Mouse (Mus musculus) retina, embryonic 14.5 days (tissue): ENCODE results near the gene 4931406P16Rik.

Experiments used
- DNase-seq: peaks from one replicate; pipeline ENCODE4 v3.0.0-alpha.2; 2015; ENCODE audit warnings: low spot score

4931406P16Rik gene

DNA sequence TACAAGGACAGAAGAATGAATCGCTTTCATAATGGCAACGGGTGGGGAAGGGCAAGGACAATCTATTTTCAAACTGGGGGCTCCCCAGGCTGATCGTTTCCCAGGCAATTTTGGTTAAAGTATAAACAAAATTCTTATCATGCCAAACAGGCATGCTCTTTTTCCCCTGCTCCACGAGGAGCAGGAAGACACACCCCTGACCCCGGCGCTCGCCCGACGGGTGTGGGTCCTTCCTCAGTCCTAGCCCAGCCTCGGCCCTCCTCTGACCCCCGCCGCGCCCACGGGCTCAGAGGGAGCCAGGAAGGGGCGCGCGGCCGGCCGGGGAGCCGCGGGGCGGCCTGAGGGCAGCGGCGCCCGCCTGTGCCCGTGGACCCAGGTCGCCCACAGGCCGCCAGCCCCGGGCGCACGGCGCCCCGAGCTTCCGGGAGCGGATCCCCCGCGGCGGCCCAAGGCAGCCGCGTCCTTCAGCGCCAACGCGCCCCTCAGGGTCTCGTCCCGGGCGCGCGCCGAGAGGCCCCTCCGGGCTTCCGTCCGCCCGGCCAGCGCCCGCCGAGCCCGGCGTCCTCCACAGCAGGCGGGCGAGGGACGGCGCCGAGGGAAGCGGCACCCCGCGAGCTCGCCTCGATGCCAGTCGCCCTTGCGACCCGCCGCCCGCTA, 437 bp downstream of the 4931406P16Rik start:
- DNase-seq = no peak

DNA sequence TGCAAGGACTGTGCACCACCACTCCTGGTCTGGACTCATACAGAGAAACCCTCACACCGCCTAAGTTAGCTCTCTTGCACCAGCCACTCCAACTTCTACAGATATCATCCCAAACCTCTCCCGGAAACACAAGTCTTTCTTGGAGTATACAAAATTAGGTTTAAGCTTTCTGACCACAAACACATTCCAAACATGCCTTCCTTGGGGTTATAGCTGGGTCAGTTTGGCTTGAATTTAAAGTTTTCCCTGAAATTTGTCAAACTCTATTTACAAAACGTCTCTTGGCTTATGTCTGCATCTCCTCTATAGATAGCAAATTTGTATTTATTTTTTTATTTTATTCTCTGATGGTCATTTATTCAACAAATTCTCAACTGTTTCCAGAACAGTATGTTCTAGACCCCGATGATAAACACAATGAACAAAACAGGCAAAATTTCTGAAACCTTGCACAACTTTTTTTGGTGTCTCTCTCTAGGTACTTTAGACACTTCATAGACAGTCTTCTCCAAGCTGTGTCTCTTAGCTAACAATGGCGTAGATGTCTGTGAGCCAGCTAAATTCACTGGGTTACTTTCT, 4.1 kb downstream of the 4931406P16Rik start:
- DNase-seq = no peak

DNA sequence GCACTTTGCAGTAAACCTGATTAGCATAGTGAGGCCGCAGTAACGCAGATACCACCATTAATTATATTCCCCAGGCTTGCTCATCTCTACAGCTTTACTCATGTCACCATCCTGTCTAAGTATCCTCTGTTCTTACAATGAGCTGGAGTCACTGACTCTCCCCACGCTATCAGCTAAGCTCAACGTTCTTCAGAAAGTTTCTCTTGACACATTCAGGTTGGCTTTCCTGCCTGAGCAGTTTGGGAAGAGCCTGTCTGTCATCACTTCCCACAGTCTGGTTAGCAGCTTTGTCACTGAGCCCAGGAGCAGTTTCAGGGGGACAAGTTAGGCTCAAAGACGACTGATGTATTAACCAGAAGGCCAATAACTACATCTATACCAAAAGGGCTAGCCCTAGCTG, 4.8 kb downstream of the 4931406P16Rik start:
- DNase-seq = no peak

DNA sequence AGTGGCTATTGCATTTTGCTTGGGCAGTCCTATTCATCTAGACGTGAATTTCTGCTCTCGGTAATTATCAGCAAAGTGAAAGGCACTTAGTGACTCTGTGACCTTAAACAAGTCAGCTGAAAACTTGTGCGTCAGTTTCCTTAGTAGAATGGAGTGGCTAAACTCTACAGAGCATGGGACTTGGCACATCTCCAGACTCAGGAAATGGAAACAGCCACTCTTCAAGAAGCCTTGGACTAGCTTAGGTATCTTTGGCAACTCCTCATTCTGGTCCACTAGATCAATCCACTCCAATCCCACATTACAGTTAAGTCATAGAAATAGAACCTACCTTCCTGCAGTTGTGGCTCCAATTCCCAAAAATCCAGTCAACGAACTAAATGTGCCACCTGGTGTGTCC, 7.9 kb downstream of the 4931406P16Rik start:
- DNase-seq = no peak

DNA sequence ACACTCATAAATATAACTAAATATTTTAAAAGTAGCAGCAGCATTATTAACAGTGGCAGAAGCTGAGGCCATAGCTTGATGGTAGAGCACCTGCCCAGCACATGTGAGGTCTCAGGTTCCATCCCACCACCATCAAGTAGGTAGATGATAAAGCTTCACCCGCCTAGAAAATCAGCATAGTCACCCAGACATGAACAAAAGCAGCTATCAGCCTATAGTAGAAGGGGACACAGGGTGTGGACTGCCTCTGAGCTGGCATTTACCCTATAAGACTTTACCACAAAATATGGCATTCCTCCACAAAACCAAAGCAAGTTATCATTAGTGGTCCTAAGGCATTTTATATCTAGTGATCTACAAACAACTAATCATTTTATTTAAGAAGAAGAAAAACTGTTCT, 10.7 kb downstream of the 4931406P16Rik start:
- no peak for DNase-seq

DNA sequence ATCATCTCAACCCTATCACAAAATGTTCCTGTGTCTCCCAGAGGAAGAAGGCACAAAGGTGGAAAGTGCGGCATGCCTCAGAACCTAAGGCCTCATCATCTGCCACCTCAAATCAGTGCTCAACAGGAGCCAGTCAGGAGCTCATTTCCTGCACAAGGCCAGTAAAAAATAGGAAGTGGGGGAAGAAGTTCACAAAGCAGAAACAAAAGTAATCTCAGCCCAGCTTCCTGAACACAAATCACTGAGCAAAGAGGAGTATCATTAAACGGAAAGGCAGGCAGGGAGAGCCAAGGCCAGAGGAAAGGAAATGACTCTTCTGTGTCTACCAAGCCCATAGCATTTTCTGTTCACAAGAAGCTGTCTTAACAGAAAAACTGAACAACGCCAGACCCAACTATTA, 11.4 kb downstream of the 4931406P16Rik start:
- no peak for DNase-seq

DNA sequence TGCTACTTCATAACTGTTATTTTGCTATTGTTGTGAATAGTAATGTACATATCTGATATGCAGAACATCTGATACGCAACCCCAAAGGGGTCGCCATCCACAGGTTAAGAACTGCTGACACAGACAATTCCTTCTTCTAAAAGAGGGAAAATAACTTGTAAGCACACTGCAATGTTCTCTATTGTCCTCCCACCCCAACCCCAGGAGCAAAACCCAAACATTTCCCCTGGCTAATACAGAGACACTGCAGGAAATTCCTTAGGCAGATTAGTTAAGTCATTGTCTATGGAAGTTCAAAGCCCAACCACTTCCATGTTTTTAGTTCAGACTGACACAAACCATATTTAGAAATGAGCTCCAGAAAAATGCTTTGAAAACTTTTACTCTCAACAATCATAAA, 14.5 kb downstream of the 4931406P16Rik start:
- DNase-seq = no peak

DNA sequence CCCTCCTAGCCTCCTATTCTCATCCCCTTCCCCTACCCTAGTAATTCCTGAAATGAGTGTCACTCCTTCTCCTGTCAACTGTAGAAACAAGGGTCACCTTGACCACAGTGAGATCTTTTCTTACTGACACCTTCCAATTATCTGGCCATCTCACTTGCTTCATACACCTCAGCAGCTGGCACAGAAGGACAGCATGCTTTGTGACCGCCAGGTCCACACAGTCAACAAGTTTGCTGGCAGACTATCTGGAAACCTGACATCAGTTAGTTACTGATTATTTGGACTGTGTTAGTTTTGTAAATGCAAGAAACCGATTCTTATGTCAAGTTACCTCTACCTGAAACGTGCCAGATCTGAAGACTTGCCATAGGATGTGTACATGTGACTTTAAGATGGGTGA, 17.2 kb downstream of the 4931406P16Rik start:
- DNase-seq = no peak

DNA sequence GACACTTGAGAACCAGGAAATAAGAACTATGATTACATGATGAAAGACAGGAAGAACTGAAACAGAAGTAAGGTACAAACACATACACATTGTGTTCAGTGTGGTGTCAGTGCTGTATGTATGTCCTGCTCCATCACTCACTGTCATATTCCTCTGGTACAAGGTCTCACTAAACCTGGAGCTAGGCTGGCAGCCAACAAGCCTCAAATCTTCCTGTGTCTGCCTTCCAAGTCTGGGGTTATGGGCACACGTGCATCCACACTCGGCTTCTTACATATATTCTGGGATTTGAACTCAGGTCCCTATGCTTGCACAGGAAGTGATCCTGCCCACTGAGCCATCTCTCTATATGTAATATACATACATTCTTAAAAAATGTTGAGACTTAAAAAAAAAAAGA, 20.7 kb downstream of the 4931406P16Rik start:
- DNase-seq = no peak

DNA sequence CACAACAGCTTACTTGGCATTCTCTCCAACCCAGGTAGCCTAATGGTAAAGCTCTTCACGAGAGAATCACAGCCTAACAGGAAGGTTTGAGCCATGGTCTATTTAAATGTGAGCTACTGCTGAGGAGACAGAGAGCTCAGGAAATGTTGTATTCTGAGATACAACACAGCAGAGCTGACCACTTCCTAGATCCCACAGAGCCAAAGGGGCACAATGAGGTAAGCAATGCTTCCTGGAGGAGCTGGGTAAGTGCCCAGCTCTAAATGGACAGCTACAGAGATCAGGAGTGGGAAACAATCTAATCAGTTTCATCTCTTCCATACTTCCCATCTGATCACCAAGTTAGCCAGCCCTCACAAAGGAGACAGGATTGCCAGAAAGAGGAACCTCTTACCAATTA, 22.1 kb downstream of the 4931406P16Rik start:
- DNase-seq = no peak

DNA sequence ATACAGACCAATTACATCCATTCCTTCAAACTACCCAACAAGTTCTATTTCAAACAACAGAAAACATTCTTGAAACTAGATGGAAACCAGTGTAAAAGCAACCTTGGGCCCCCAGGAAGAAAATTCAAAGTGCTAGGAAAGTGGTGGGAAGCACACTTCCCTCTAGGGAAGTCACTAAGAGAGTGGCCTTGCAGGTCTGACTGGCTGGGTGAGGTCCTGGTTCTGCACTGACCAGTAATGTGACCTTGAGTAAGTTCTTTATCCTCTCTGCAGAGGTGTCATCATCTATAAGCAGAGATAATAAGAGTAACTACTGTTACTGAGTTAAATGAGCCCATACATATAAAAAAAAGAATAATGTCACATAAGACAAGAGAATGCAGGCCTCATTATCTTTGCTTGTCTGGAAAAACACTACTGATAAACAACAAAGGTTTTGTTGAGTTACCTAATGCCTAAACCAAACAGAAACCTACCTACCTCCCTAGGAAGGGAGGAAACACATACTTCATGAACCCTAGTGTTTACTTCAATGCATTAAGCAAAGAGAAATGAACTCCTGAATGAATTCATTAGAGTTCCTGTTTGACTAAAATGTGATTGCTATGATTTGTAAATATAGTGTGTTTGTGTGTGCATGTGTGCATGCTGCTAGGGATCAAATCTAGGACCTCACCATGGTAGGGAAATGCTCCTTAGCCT, 22.8 kb downstream of the 4931406P16Rik start:
- no peak for DNase-seq

DNA sequence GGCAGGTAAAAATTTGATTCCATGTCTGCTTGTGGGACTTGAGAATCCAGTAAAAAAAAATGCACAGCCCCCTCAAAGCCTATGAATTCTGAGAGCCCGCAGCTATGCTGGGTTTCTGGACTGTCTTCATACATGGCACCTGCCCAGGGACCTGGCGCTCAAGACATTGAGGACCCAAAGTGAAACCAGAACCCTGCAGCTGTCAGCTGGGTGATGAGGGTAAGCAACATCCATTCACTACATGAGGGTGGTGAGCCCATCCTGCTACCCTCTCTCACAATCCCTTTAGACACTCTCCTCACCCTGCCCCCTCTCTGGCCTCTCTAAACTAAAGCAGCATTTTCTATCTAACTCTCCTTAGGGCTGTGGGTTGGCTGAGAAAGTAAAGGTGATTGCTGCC, 35.7 kb downstream of the 4931406P16Rik start:
- DNase-seq = no peak

DNA sequence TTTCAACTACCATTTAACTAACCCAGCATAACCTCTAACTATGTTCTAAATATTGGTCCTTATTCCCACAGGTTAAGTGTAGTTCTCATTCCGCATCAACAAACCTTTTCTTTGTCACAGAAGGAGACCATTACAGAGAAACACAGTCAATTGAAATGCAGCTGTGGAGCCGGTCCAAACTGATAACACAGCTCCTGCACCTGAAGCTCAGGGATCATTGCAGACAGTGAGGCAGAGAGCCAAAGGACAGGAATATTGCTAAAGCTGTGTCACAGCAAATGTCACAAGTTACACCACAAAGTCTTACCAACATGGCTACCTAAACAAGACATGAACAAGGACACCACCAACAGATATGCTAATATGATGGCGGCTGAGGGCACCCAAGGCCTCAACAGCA, 37.3 kb downstream of the 4931406P16Rik start:
- no peak for DNase-seq

DNA sequence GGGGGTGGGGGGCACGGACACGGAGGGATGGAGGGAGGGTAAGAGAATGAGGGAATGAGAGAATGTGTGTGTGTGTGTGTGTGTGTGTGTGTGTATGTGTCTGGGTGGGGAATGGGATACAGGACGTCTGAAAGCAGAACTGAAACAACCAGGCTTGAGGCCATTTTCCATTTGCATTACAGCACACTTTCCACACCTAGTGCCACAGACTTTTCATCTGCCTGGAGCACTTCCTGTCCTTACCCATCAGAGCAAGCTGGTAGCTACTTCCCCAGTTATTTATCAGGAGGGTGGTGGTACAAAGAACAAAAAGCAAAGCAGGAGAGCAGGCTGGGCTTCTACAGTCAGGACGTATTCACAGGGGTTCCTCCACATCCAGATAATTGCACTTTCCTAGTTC, 40.9 kb downstream of the 4931406P16Rik start:
- no peak for DNase-seq

DNA sequence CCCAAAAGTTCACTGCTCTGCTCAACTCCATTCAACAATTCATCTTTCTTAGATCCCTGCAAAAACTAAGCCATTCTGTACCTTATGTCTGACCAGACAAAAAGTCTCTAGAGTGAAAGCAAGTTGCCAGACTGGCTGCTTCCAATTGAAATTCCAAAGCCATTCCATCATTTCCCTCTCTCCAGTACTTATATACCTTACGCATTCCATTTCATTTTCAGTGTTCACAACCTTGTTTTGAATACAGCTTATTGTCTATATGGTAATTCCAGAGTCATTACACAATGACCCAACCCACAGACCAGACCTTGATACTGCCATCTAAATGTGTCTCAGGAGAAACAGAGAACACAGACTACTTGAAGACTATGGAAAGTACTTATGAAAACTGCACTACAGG, 44.9 kb downstream of the 4931406P16Rik start:
- DNase-seq = no peak

DNA sequence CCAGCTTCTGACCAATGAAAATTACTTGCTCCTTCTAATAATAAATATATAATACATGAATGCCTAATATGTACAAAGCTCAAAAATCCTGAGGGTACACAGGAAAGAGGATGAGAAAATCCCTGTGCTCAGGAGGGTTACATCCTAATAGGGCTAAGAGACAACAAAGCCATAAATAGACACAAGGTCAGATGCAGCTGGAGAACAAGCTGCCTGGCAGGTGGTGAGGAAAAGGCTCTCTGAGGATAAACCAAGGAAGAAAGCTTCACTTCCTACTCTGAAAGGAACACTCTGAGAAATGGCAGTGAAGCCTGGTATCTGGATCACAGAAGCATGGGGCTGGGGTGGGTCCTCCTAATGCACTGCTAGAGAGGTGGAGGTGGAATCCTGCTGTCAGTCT, 46.9 kb downstream of the 4931406P16Rik start:
- DNase-seq = no peak

DNA sequence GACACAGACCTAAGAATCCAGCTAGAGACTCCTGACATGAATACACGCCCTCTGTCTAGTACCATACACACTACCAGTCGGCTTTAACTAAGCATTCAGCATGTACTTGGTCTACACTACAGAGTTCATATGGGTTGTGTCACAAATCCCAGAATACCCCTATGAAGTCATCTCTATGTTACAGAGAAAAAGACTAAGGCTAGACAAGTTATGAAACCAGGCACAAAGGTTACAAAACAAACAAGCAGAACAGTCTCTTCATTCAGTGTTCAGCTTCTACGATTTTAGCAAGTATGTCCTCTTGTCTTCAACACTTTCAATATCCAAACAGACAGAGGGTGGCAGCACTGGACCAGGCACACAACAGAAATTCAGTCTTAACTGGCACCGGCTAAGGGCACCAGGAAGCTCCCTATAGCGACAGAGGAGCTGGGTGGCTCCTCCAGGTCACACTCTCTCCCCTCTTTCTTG, 47.4 kb downstream of the 4931406P16Rik start:
- peak; percentile 43 for DNase-seq

DNA sequence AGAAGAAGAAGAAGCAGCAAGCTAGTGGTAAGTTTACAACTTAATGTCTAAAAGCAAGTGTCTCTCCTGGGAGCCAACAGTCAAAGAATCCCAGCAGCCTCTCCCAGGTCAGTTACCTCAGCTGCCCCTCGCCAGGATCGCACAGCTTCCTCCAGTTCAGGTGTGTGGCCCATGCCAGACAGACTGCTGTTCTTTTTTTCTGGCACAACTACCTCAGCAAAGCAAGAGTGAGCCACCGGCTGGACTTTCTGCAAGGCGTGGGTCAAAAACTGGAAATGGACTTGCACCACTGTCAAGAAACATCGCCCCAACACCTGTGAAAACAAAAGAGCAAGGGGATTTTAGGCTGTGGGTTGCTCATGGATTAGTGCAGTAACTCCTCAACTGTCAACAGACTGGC, 49.9 kb downstream of the 4931406P16Rik start:
- no peak for DNase-seq

DNA sequence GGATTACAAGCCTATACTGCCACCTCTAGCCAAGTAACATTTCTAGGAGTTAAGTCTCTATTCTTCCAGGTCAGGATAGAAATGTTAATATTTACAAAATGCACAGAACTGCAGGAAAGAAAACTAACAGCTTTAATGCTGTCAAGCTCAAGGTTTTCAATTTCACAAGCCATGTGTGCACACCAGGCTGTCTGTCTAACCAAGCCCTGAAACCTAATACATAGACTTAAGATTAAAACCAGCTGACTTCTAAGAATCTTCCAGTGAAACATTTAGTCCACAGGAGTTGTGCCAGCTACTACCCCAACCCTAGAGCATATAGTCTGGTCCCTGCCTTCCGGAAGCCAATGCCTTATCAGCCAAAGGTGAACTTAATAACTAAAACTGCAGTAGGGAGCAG, 54.9 kb downstream of the 4931406P16Rik start:
- DNase-seq = no peak

DNA sequence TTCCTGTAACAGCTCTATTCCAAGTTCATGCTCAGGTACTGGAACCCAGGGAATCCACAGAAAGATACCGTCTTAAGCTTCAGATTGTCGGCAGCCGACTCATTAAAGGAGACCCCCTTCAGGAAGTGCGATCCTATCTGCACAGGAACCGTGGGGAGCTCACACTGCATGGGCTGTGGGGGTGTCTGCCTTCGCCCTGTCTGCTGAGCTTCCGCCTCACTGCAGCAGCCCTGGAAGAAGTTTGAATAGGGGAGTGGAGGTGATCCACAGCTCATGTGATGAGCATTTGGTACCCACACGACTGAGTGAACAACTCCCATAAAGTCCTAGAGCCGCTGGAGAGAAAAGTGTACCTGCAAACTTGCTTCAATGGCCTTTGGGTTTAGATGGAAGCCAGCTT, 56.1 kb downstream of the 4931406P16Rik start:
- no peak for DNase-seq

DNA sequence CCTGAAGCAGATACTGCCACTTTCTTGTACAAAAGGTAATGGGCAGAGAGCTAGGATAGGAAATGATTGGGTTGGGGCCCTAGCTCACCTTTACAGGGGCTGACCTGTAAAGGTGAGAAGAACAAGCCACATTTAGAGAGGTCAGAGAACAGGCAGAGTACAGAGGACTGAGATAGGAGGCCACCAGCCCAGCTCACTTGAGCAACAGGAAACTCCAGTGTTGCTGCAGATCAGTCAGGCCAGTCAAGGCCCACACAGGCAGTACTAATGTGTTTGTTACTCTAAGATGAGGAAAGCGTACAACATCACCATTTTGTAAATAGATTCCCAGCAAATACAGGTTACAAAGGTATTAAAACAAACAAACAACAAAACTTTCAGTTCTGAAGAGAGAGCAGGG, 57.4 kb downstream of the 4931406P16Rik start:
- no peak for DNase-seq

DNA sequence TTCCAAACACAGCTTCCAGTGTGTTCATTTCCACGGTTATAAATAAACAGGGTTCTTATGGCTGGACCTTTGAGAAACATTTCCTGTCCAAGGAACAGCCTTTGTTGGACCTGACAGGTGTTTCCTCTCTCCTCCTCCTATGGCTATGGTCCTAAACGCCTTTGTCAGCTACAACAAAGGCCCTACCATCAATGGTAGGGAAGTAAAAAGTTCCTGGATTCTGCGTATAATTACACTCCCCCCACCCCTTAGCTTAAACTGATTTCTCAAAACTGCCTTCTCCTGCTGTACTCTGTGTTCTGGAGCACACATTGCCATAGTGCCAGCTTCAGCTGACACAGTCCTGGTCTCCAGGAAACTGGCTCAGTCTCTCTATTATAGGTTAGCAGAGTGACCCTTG, 58.2 kb downstream of the 4931406P16Rik start:
- no peak for DNase-seq

DNA sequence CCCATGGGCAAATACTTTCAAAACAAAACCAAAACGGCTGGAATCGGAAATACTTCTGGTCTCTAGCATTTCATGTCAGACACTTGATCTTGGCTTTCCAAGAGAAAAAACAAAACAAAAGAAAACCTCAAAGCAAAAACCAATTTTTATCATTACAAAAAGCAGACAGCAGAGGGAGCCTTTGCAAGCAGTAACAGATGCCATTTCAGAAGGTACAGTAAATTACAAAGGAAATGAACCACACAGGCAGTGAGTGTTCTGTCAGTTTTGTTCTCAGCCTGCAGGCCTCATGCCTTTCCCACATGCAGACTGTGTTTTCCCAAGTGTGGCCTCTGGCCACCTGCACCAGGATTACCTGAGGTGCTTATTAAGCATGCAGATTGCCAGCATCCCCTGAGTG, 61.3 kb downstream of the 4931406P16Rik start:
- DNase-seq = peak; percentile 66

DNA sequence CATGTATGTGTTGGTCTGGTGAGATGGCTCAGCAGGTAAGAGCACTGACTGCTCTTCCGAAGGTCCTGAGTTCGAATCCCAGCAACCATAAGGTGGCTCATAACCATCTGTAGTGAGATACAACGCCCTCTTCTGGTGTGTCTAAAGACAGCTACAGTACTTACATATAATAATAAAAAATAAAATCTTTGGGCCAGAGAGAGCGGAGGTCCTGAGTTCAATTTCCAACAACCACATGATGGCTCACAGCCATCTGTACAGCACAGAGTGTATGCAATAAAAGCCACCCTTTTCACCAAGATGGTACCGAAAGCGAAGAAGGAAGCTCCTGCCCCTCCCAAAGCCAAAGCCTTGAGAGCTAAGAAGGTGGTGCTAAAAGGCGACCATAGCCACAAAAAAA, 62.6 kb downstream of the 4931406P16Rik start, which contains the start of gene Gm6096:
TSS of gene Gm6096 (plus strand) at position 301 of the 400 bp plus-strand sequence.
- no peak for DNase-seq
